22 mouse cellular contexts compared by ENCODE assay signal in genomic region chr14:38774811-38775210, GRCm38 (mm10).
DNase-seq lines count a peak whose midpoint lies in the region; ATAC-seq and TF ChIP-seq lines count a peak whose summit lies in the region.
"Had no signal": no experiment of that assay in that cellular context is flagged by ENCODE, and none has a peak within 500 bp of the region (broad histone marks: within the 10 kb centered on the region; RNA-seq: fewer than 3 reads in every experiment).

No protein-coding gene starts in this region.

- H3K4me1 ChIP-seq in kidney, postnatal 0 days (replicated peaks; ENCODE audit: insufficient read depth, low read length): no peaks in the 10 kb centered on the region
- no peaks in the 10 kb centered on the region for H3K4me1 ChIP-seq in ES-E14 (ENCODE audit: control insufficient read depth in 2 of 2, insufficient read depth in 2 of 2, low read length in 2 of 2, poor library complexity in 1 of 2)
- H3K4me1 ChIP-seq in embryonic facial prominence, embryonic 14.5 days (ENCODE audit: control insufficient read depth, insufficient read depth, low read length): no peaks in the 10 kb centered on the region
- no peaks in the 10 kb centered on the region for H3K4me1 ChIP-seq in hindbrain, embryonic 16.5 days (ENCODE audit: control insufficient read depth, insufficient read depth, low read depth, low read length)
- H3K4me1 ChIP-seq: embryonic facial prominence, embryonic 12.5 days; forebrain, embryonic 12.5 days; heart, embryonic 13.5 days had no signal

- no peak for TF ChIP-seq CTCF in kidney, postnatal 0 days (IDR thresholded peaks at IDR 0.05; ENCODE audit: low read depth)

- H3K9me3 ChIP-seq in kidney, postnatal 0 days (replicated peaks; ENCODE audit: low read length): no peaks in the 10 kb centered on the region
- H3K9me3 ChIP-seq in ES-E14 (ENCODE audit: control insufficient read depth, insufficient read depth, low read depth, low read length): no peaks in the 10 kb centered on the region
- H3K9me3 ChIP-seq in embryonic facial prominence, embryonic 14.5 days (ENCODE audit: control insufficient read depth, low read length): no peaks in the 10 kb centered on the region
- no peaks in the 10 kb centered on the region for H3K9me3 ChIP-seq in hindbrain, embryonic 16.5 days (ENCODE audit: control insufficient read depth, low read length)
- H3K9me3 ChIP-seq: embryonic facial prominence, embryonic 12.5 days; forebrain, embryonic 12.5 days; G1E had no signal

- WGBS in kidney, postnatal 0 days: 71% methylated on average over 1 of the region's 1 CpGs
- WGBS in embryonic facial prominence, embryonic 14.5 days: 64% methylated on average over 1 of the region's 1 CpGs
- 79% methylated on average over 1 of the region's 1 CpGs for WGBS in hindbrain, embryonic 16.5 days

- no peaks in the 10 kb centered on the region for H3K36me3 ChIP-seq in kidney, postnatal 0 days (ENCODE audit: insufficient read depth, low read length)
- no peaks in the 10 kb centered on the region for H3K36me3 ChIP-seq in ES-E14 (ENCODE audit: control insufficient read depth, insufficient read depth, low read length, poor library complexity, severe bottlenecking)
- no peaks in the 10 kb centered on the region for H3K36me3 ChIP-seq in embryonic facial prominence, embryonic 14.5 days (ENCODE audit: control insufficient read depth, insufficient read depth, low read length)
- H3K36me3 ChIP-seq in hindbrain, embryonic 16.5 days (ENCODE audit: control insufficient read depth, insufficient read depth, low read length): no peaks in the 10 kb centered on the region
- H3K36me3 ChIP-seq: embryonic facial prominence, embryonic 12.5 days; forebrain, embryonic 12.5 days; G1E; heart, embryonic 13.5 days had no signal

- H3K27me3 ChIP-seq in kidney, postnatal 0 days (ENCODE audit: insufficient read depth, low read length): no peaks in the 10 kb centered on the region
- H3K27me3 ChIP-seq in embryonic facial prominence, embryonic 14.5 days (replicated peaks; ENCODE audit: control insufficient read depth, insufficient read depth, low read length): no peaks in the 10 kb centered on the region
- no peaks in the 10 kb centered on the region for H3K27me3 ChIP-seq in hindbrain, embryonic 16.5 days (replicated peaks; ENCODE audit: control insufficient read depth, insufficient read depth, low read length)
- H3K27me3 ChIP-seq: CH12.LX; embryonic facial prominence, embryonic 12.5 days; forebrain, embryonic 12.5 days; heart, embryonic 13.5 days; Patski had no signal

- DNase-seq in kidney, postnatal 0 days (ENCODE audit: low spot score): peak; percentile 24
- DNase-seq in kidney, postnatal 4 days: no peak
- peak; percentile 21 for DNase-seq in ES-E14 (ENCODE audit: low read depth, low spot score)
- peak; percentile 14 for DNase-seq in R1 (ENCODE audit: low read depth, low spot score)
- peak; percentile 45 for DNase-seq in embryonic facial prominence, embryonic 14.5 days (ENCODE audit: low spot score)
- DNase-seq in spleen, postnatal 10 days (ENCODE audit: low spot score in 2 of 2): no peak
- DNase-seq: adrenal gland, adult 8-10 months; adrenal gland, postnatal 36 days; cerebellum, adult 2 months; gastrocnemius, postnatal 10 days; heart, adult 2 months; heart, postnatal 36 days; kidney, adult 11 months had no signal

- H3K27ac ChIP-seq in kidney, postnatal 0 days: no peak overlapping the region
- H3K27ac ChIP-seq in ES-E14 (ENCODE audit: insufficient read depth, low read depth, low read length, poor library complexity, severe bottlenecking): no peak overlapping the region
- no peak overlapping the region for H3K27ac ChIP-seq in embryonic facial prominence, embryonic 14.5 days (replicated peaks; ENCODE audit: low read depth, low read length)
- H3K27ac ChIP-seq in hindbrain, embryonic 16.5 days (ENCODE audit: low read depth, low read length): no peak overlapping the region
- H3K27ac ChIP-seq: embryonic facial prominence, embryonic 12.5 days; forebrain, embryonic 12.5 days; heart, adult 2 months; heart, embryonic 13.5 days; hindbrain, postnatal 0 days had no signal

- H3K4me3 ChIP-seq in kidney, postnatal 0 days (replicated peaks; ENCODE audit: low read depth, low read length): no peak overlapping the region
- H3K4me3 ChIP-seq in ES-E14 (ENCODE audit: insufficient read depth in 1 of 2, low read depth in 1 of 2, low read length in 2 of 2, poor library complexity in 1 of 2, severe bottlenecking in 1 of 2): no peak overlapping the region
- H3K4me3 ChIP-seq in embryonic facial prominence, embryonic 14.5 days (ENCODE audit: low read depth, low read length): no peak overlapping the region
- H3K4me3 ChIP-seq in hindbrain, embryonic 16.5 days (ENCODE audit: low read length): no peak overlapping the region
- H3K4me3 ChIP-seq: embryonic facial prominence, embryonic 12.5 days; forebrain, embryonic 12.5 days; heart, adult 2 months; heart, embryonic 13.5 days had no signal

- ATAC-seq in kidney, postnatal 0 days (replicated peaks; ENCODE audit: low FRiP score, low read depth): no peak
- ATAC-seq in embryonic facial prominence, embryonic 14.5 days (ENCODE audit: low read depth): no peak
- ATAC-seq in hindbrain, embryonic 16.5 days: no peak
- ATAC-seq: forebrain, embryonic 16.5 days; Patski had no signal

- no peak overlapping the region for H3K9ac ChIP-seq in kidney, postnatal 0 days (ENCODE audit: low read depth, low read length)
- H3K9ac ChIP-seq in ES-E14 (ENCODE audit: insufficient read depth, low read depth, low read length, poor library complexity, severe bottlenecking): no peak overlapping the region
- no peak overlapping the region for H3K9ac ChIP-seq in embryonic facial prominence, embryonic 14.5 days (ENCODE audit: low read depth, low read length)
- no peak overlapping the region for H3K9ac ChIP-seq in hindbrain, embryonic 16.5 days (ENCODE audit: low read depth, low read length)
- H3K9ac ChIP-seq: embryonic facial prominence, embryonic 12.5 days; forebrain, embryonic 12.5 days; heart, embryonic 13.5 days had no signal

- in situ Hi-C loops in ES-E14 (cut with MboI; ENCODE audit: low sequenced_read_pairs in 2 of 2, unreplicated experiment in 2 of 2): no loop called here

- no peak overlapping the region for H3K4me2 ChIP-seq in kidney, postnatal 0 days (ENCODE audit: low read length)
- no peak overlapping the region for H3K4me2 ChIP-seq in embryonic facial prominence, embryonic 14.5 days (ENCODE audit: low read depth, low read length)
- H3K4me2 ChIP-seq in hindbrain, embryonic 16.5 days (ENCODE audit: low read length): no peak overlapping the region
- H3K4me2 ChIP-seq: embryonic facial prominence, embryonic 12.5 days; forebrain, embryonic 12.5 days; heart, embryonic 13.5 days had no signal

TF ChIP-seq in ES-E14, 5 proteins besides CTCF, POLR2A, EP300 and RAD21:
- TF ChIP-seq HCFC1 (IDR thresholded peaks at IDR 0.05; ENCODE audit: borderline replicate concordance, insufficient read depth, low read length): no peak
- TF ChIP-seq MAFK (IDR thresholded peaks at IDR 0.05; ENCODE audit: insufficient read depth, low read depth, low read length): no peak
- TF ChIP-seq CHD2 (IDR thresholded peaks at IDR 0.05; ENCODE audit: low read depth, low read length): no peak
- no peak for TF ChIP-seq ZNF384 (IDR thresholded peaks at IDR 0.05; ENCODE audit: low read depth, low read length)
- no peak for TF ChIP-seq ZC3H11A (IDR thresholded peaks at IDR 0.05; ENCODE audit: borderline replicate concordance, low read depth, low read length)

Comparison
In these comparisons a context has a peak if more than half of its experiments do, and no peak if none do; other contexts are left out.
1. DNase-seq: peak in kidney, postnatal 0 days (single experiment), ES-E14 (single experiment), R1 (single experiment) and embryonic facial prominence, embryonic 14.5 days (single experiment); none in kidney, postnatal 4 days (0 of 2) and spleen, postnatal 10 days (0 of 2).